In genomic region chr8:83876838-83877223, GRCm38 (mm10) we compare ENCODE assay signal across 8 mouse cellular contexts. TPM values are rescaled to one million over a fixed set of nuclear protein-coding genes. Genes with fewer than 3 reads are reported as not detected.
DNase-seq lines count a peak whose midpoint lies in the region; ATAC-seq and TF ChIP-seq lines count a peak whose summit lies in the region.

No protein-coding gene starts in this region.

- no peaks in the 10 kb centered on the region for H3K9me3 ChIP-seq in embryonic facial prominence, embryonic 11.5 days (replicated peaks; ENCODE audit: control insufficient read depth, low read length)

- no peak overlapping the region for H3K4me3 ChIP-seq in layer of hippocampus, adult 2 months
- no peak overlapping the region; the same call in 1 of the 2 replicates for H3K4me3 ChIP-seq in embryonic facial prominence, embryonic 11.5 days (ENCODE audit: low read depth, low read length)

- H3K27ac ChIP-seq in layer of hippocampus, adult 2 months = peak overlapping the region; percentile 92; the same call in 1 of the 2 replicates
- H3K27ac ChIP-seq in embryonic facial prominence, embryonic 11.5 days (replicated peaks; ENCODE audit: low read depth, low read length) = no peak overlapping the region

- no peak for ATAC-seq in embryonic facial prominence, embryonic 11.5 days (replicated peaks; ENCODE audit: insufficient number of reproducible peaks, low FRiP score, low TSS enrichment, low read depth)
- ATAC-seq in inflammation-experienced regulatory T-cells, adult 6 months = no peak

- WGBS in embryonic facial prominence, embryonic 11.5 days = 2% methylated on average over 10 of the region's 10 CpGs

- DNase-seq in layer of hippocampus, adult 2 months (ENCODE audit: low spot score in 2 of 2) = no peak
- DNase-seq in layer of hippocampus, adult 18-20 months (ENCODE audit: low spot score in 2 of 2) = no peak
- DNase-seq in embryonic facial prominence, embryonic 11.5 days (ENCODE audit: low spot score) = peak; percentile 57
- DNase-seq in heart, postnatal 4 days = peak; percentile 47
- DNase-seq in lung, adult 18-20 months = peak; percentile 69 to 77
- DNase-seq in retina, embryonic 14.5 days (ENCODE audit: low spot score) = peak; percentile 39
- DNase-seq in layer of hippocampus, adult 9-11 months = no peak

- TF ChIP-seq CTCF in layer of hippocampus, adult 2 months (conservative IDR thresholded peaks at IDR 0.05) = peak; percentile 64

- H3K4me1 ChIP-seq in embryonic facial prominence, embryonic 11.5 days (ENCODE audit: control insufficient read depth, insufficient read depth, low read length) = no peaks in the 10 kb centered on the region; the same call in 1 of the 2 replicates

- no peak overlapping the region; the same call in 1 of the 2 replicates for H3K4me2 ChIP-seq in embryonic facial prominence, embryonic 11.5 days (ENCODE audit: low read depth, low read length)

- no peak overlapping the region; the same call in 1 of the 2 replicates for H3K9ac ChIP-seq in embryonic facial prominence, embryonic 11.5 days (replicated peaks; ENCODE audit: low read length)

- peaks cover 9% of the 10 kb centered on the region for H3K27me3 ChIP-seq in embryonic facial prominence, embryonic 11.5 days (ENCODE audit: control insufficient read depth, insufficient read depth, low read length)

- no peaks in the 10 kb centered on the region for H3K36me3 ChIP-seq in embryonic facial prominence, embryonic 11.5 days (replicated peaks; ENCODE audit: control insufficient read depth, insufficient read depth, low read depth, low read length)

RNA-seq across cellular contexts. Expression of gene Adgrl1, which starts 23.1 kb away (rescaled TPM):
- total RNA-seq in layer of hippocampus, adult 2 months (2021) = 100 to 1,000 TPM; 328 to 329 TPM
- total RNA-seq in layer of hippocampus, adult 18-20 months (2021) = 100 to 1,000 TPM; 306 to 309 TPM
- 18.3 and 20.5 TPM in 2 replicates for polyA plus RNA-seq in embryonic facial prominence, embryonic 11.5 days (2014; fragmentation: Nextera tagmentation; extraction: Ambion mirVana)
- total RNA-seq in heart, postnatal 4 days (2021) = 10 to 100 TPM; 37.5 to 39.8 TPM
- polyA plus RNA-seq in inflammation-experienced regulatory T-cells, adult 6 months (2017; shearing (Covaris generic)) = 10 to 100 TPM in 2 of 3 experiments, 1 to 10 TPM in 1; 5.1 to 13.8 (median 11.3) TPM

Comparison
In these comparisons a context has a peak if more than half of its experiments do, and no peak if none do; other contexts are left out.
1. DNase-seq: peak in embryonic facial prominence, embryonic 11.5 days (single experiment), heart, postnatal 4 days (single experiment), lung, adult 18-20 months (2 of 2) and retina, embryonic 14.5 days (single experiment); none in layer of hippocampus, adult 2 months (0 of 2), layer of hippocampus, adult 18-20 months (0 of 2) and layer of hippocampus, adult 9-11 months (single experiment).
2. RNA of gene Adgrl1, which starts 23.1 kb away (total RNA-seq): 328 to 329 TPM in layer of hippocampus, adult 2 months and 306 to 309 TPM in layer of hippocampus, adult 18-20 months; 37.5 to 39.8 TPM in heart, postnatal 4 days; every median in the first group is over 4 times any median in the second.